Mouse (Mus musculus) MN1 (cell line): ENCODE measurements around the gene Ap3d1.

Experiments
- DNase-seq: peaks from one replicate; pipeline ENCODE4 v3.0.0-alpha.2; 2016; ENCODE audit warnings: low spot score

Ap3d1 gene

DNA sequence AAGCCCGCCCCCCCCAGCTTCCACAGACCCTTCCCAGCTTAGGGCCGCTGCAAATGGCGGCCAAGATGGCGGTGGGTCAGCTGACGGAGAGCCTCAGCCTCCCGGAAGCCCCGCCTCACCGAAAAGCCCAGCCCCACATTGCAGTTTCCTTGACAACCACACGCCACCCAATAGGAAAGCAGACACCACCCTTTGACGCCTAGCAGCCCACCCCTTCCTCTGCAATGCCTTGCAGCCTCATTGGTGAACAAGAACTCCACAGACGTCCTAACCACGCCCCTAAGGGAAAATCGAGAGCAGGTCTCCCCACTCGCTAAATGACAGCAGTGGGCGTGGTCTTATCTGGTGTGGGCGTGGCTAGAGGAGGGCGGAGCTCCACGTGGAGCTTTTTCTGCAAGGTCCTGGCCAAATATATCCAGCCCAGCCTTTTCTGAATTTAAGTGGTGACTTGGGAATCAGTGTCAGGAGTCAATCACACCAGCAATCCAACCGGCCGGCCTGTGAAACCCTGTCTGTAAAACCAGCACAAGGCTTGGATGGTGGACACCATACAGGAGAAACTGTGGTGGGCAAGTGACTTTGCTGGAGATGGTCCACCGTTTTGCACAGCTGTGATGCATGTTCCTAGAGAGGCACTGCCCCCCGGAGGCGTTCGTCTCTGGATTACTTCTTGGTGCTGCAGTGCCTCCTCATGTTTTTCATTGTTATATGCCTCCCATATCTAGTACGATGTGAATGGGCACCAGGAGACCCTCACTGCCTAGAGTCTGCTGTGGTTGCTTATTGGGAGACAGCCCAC, at the start of gene Ap3d1:
Gene Ap3d1, minus strand, starts transcription at position 85 of the 799 bp plus-strand sequence.
- peak; percentile 99 for DNase-seq

DNA sequence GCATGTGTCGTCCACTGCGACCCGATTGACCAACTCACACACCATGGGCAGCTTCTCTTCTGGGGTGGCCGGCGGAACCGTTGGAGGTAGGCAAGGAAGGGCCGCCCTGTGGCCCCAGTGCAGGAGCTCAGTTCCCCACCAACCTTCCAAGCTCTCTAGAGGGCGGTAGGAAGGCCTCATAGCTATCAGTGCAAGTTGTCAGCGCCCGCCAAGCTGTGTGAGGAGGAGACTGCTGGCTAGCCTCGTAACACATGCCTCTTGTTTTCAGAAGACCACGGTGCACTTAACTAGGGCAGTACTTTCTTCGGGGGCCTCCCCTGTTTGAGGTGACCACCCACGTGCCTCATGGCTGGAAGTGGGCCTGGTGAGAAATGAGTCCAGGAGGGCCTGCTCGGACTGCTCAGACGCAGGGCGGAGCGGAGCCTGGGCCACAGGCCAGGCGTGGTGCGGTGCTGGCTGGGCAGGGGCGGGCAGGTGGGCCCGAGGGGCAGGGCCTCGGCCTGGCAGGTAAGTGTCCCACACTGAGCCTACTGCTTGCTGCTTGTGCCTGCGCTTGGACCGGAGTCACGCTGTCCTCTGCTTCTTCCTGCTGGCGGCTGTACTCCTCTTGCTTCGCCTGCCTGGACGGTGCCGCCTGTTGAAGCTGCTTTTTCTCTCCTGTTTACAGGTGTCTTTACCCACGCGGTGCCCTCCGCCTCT, 49.6 kb upstream of the Ap3d1 start:
- no peak for DNase-seq

DNA sequence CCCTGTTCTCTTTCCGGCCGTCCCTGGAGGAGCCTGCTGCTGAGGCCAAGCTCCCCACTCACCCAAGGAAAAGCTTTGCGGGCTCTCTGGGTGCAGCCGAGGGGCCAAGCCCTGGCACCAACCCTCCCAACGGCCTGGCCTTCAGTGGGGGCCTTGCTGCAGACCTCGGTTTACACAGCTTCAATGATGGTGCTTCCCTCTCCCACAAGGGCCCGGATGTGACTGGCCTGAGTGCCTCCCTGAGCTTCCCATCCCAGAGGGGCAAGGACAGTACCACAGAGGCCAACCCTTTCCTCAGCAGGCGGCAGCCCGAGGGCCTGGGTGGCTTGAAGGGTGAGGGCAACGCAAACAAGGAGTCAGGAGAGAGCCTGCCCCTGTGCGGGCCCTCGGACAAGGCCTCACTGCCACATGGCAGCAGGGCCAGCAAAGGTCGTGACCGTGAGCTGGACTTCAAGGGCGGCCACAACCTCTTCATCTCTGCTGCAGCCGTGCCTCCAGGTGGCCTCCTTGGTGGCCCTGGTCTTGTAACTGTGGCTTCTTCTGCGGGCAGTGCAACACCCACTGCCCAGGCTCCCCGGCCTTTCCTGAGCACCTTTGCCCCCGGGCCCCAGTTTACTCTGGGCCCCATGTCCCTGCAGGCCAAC, 48.8 kb upstream of the Ap3d1 start:
- DNase-seq: no peak

DNA sequence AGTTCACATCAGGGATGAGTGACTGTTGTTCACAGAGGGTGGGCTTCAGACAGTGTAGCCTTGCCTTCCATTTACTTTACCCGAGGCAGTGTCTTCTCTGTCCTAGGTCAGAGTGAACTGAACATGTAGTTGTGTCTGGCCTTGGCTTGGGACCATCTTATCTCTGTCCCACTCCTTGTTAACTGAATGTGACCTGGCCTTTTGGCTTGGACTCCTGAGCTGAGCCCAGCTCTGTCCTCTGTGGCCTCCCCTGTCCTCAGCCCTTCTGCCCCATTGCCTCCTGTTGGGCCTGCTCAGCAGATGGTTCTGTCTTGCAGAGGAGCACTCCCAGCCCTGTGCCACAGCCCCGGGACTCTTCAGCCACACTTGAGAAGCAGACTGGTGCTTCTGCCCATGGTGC, 45.5 kb upstream of the Ap3d1 start:
- DNase-seq: no peak

GRCm38 (mm10) chr10:80785963-80786362, 43.9 kb upstream of the Ap3d1 start:
- no peak for DNase-seq

GRCm38 (mm10) chr10:80784871-80785270, 42.8 kb upstream of the Ap3d1 start:
- no peak for DNase-seq

DNA sequence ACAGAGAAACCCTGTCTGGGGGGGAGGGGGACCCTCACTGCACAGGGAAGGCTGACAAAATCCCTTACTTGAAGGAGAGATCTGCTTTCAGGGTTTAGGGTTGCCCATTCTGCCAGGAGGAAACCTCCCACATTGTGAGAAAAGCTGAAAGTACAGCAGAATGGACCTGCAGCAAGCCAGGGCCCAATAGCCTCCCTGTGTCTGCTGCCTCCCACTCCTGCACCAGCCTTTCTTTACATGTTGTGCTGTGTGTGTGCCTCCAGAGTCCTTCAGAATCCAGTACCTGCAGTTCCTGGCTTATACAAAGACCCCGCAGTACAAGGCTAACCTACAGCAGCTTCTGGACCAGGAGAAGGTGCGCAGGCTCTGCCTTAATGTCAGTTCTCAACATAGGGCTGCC, 42.2 kb upstream of the Ap3d1 start:
- DNase-seq: no peak

- DNase-seq: no peak
Observed at GRCm38 (mm10) chr10:80779565-80779964, 37.5 kb upstream of the Ap3d1 start.

GRCm38 (mm10) chr10:80777123-80777522, 35.1 kb upstream of the Ap3d1 start:
- no peak for DNase-seq

DNA sequence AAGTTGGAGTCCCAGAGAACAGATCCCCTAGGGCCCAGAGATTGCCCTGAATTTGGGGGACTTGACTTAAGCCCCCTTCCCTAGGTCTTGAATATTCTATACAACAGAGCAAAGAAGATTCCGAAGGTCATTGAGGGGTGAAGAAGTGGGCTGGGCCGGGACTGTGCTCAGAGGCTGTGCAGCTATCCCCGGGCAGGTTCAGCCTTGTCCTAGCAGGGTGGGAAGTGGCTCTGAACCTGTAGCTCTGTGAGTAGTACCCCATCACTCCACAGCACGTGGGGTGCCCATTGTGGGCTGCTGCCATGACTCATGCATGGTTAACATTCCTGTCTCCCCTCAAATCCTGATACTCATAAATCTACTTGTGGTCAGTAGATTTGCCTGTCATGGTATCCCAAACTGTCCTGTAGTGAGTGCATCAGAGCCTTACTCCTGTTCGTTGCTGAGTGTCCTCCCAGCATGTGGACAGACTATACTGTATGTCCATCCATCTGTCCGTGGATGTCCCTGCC, 34.4 kb upstream of the Ap3d1 start:
- no peak for DNase-seq

GRCm38 (mm10) chr10:80775731-80776130, 33.7 kb upstream of the Ap3d1 start:
- DNase-seq: peak; percentile 48

DNA sequence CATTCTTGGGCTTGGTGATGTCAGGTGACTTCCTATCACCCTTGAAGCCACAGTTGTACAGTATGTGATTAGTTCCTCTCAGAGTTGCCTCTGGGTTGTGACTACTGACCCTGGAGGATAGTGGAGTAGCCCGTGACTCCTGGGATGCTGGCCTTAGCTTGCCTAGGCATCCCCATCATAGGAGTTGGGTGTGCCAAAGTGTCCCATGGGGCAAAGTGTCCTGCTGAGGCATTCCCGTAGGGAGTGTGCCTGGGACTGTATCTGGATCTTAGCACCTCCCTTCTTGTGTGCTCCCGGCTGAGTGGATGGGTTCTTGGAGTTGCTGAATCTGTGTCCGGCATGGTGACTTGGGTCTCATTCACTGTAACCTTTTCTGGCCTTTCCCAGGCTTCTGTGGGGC, 32.9 kb upstream of the Ap3d1 start:
- no peak for DNase-seq

- DNase-seq: peak; percentile 94
Observed at GRCm38 (mm10) chr10:80774549-80774948, 32.5 kb upstream of the Ap3d1 start.

GRCm38 (mm10) chr10:80773816-80774215, 31.8 kb upstream of the Ap3d1 start:
- DNase-seq: no peak

- no peak for DNase-seq
Observed at GRCm38 (mm10) chr10:80768365-80768764, 26.3 kb upstream of the Ap3d1 start.

DNA sequence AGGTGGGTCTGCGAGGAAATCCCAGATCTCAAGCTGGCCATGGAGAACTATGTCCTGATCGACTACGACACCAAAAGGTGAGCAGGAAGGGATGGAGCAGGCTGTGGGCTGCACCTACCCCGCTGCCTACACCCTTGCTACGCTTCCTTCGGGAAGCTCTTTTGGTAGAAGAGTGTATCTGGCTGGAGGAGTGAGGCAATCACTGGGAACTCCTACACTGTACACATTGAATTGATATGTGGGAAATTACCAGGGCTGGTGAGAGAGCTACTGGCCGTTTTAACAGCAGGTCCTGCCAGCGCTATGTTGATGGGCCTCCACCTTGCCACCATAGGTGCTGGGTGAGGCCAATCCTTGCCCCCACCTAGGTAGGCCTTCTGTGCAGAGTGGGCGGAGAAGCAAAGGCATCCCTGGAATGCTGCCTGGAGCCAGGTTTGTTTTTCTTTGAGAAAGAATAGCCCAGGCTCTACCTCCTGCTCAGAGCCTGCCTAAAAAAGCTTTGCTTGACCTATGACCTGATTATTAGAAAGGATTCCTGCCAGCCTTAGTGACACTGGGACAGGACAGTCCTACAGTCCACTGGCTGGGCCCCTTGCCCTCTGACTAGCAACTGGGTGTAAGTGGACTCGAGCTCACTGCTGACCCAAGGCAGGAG, 24.2 kb upstream of the Ap3d1 start:
- no peak for DNase-seq

DNA sequence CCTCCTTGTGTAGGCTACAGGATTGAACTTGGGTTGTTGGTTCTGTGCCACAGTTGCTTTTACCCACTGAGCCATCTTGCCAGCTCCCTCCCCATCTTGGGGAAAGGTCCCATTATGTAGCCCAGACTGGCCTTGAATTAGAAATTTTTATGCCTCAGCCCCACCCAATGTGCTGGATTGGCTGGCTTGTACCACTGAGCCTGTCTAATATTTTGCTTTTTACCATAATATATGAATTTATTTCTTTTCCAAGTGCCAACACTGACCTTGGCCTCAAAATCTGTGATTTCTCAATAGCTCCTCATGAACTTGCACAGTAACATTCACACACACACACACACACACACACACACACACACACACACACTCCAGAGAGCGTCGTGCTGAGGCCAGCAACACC, 23.7 kb upstream of the Ap3d1 start:
- no peak for DNase-seq

GRCm38 (mm10) chr10:80763502-80763901, 21.4 kb upstream of the Ap3d1 start:
- DNase-seq: no peak

GRCm38 (mm10) chr10:80761821-80762220, 19.8 kb upstream of the Ap3d1 start:
- no peak for DNase-seq

DNA sequence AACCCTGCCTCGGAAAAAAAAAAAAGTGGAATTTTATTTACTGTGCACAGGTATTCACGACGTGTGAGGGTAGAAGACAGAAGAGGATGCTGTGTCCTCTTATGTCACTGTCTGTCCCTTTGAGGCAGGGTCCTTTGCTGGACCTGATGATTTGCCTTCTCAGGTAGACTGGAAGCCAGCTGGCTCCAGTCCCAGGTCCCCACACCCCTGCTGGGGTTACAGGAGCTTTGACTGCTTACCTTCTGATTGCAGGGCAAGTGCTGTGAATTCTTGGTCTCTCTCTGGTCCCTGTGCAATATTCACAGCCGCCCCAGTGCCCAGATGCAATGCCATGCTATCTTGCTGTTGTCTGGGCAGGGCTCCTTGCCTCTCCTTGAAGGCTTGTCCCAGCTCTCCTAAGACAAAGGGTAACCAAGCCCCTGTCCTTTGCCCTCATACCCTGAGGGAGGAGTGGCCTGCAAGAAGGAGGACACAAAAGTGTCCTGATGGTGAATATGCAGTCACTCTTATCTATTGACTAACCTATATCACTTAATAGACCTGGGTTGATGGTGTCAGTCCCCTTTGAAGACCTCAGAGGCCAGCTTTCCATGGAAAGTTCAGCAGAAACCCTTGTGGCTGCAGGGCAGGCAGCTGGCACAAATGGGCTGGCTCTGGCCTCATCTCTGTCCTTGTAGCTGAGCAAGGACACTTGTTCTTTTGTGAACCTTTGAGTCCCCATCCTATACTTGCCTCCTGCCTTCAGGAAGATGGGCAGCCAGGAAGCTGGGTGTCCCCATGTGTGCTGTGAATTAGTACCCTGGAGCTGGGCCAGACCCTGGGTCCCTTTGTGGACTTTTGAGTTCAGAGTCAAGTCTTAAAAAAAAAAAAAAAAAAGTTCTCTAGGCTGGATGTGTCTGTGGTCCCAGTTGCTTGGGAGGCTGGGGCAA, 18.8 kb upstream of the Ap3d1 start:
- no peak for DNase-seq

GRCm38 (mm10) chr10:80758651-80759050, 16.6 kb upstream of the Ap3d1 start:
- peak; percentile 31 for DNase-seq
